Mouse (Mus musculus) lung, adult 2 months (tissue): Measurements from ENCODE around the gene Sbk2.
A peak's percentile ranks its signal among the peaks of the same experiment; 100 is the strongest.

ENCODE experiments used
- CTCF ChIP-seq: fragments of 200-500 bp; IDR thresholded peaks from 2 replicates; pipeline ENCODE4 v1.5.1; 2011; ENCODE audit warnings: mild to moderate bottlenecking, low read length, control low read depth; ENCODE audit not compliant: insufficient read depth
- POLR2A ChIP-seq: fragments of 200-500 bp; IDR thresholded peaks from 2 replicates; pipeline ENCODE4 v1.6.1; 2011; ENCODE audit warnings: low read depth, mild to moderate bottlenecking, control low read depth, low read length, borderline replicate concordance; ENCODE audit errors: extremely low read depth

GRCm38 (mm10) chr7:4943223-4943815 is 20.9 kb downstream of the Sbk2 start:
- TF ChIP-seq POLR2A (no peak), CTCF (peak; percentile 91)
